Mouse (Mus musculus) intestine, embryonic 15.5 days (tissue): ENCODE results near the gene Zyg11b. TPM values are rescaled to one million over a fixed set of nuclear protein-coding genes. Genes with fewer than 3 reads are reported as not detected.

Source experiments
- ATAC-seq: fragments of 200-750 bp; cut with Nextera tagmentation; 2 replicates; pipeline ENCODE4 v1.8.0; 2017; ENCODE audit warnings: moderate TSS enrichment, moderate library complexity
- H3K27ac ChIP-seq: fragments of 300-500 bp; sonication (generic); 2 replicates; pipeline ENCODE4 v1.5.1; 2015; ENCODE audit warnings: mild to moderate bottlenecking, inconsistent platforms
- H3K27me3 ChIP-seq: fragments of 300-500 bp; sonication (generic); replicated peaks from 2 replicates; pipeline ENCODE4 v1.6.1; 2015; ENCODE audit warnings: inconsistent platforms
- H3K36me3 ChIP-seq: fragments of 300-500 bp; sonication (generic); 2 replicates; pipeline ENCODE4 v1.6.1; 2015; ENCODE audit warnings: inconsistent platforms
- H3K4me1 ChIP-seq: fragments of 300-500 bp; sonication (generic); replicated peaks from 2 replicates; pipeline ENCODE4 v1.6.1; 2015; ENCODE audit warnings: inconsistent platforms
- H3K4me2 ChIP-seq: fragments of 300-500 bp; sonication (generic); replicated peaks from 2 replicates; pipeline ENCODE4 v1.6.1; 2015; ENCODE audit warnings: mild to moderate bottlenecking, inconsistent platforms
- H3K4me3 ChIP-seq: fragments of 300-500 bp; sonication (generic); replicated peaks from 2 replicates; pipeline ENCODE4 v1.5.1; 2015; ENCODE audit warnings: inconsistent platforms
- H3K9ac ChIP-seq: fragments of 300-500 bp; sonication (generic); 2 replicates; pipeline ENCODE4 v1.6.1; 2015; ENCODE audit warnings: inconsistent platforms
- H3K9me3 ChIP-seq: fragments of 300-500 bp; sonication (generic); 2 replicates; pipeline ENCODE4 v1.6.1; 2016; ENCODE audit warnings: inconsistent platforms
- WGBS: fragments of 180-500 bp; shearing (Covaris S2); methylation state at CpG from one replicate; pipeline ENCODE4 v1.1.7; 2015; 5-methylcytosine and 5-hydroxymethylcytosine counted together
- polyA plus RNA-seq: library from polyadenylated mRNA; unstranded; fragments of >200 nt; fragmentation: Nextera tagmentation; extraction: Ambion mirVana; gene quantifications from 2 replicates; pipeline ENCODE4 v1.2.1, GENCODE M21; 2015

Gene Zyg11b
- polyA plus RNA-seq, 1 experiment from 2014 or later: 8.3 TPM

DNA sequence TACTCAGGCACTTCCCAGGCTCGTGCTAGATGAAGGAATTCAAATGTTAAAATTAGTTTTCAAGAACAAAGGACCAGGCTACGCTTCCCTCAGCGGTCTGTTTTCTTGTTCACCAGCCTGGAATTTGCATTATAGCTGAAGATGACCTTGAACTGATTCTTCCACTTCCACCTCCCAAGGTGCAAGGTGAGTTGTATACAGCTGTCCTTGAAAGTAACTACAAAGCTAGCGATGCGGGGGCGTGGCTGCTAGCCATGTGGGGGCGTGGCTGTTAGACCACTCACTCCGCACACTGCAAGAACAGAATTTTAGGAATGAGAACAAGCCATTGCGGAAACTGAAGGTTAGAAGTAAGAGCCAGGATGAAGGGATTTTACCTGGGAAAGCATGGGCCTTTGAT, 81.9 kb downstream of the Zyg11b start:
- ATAC-seq: no peak
- H3K9me3 ChIP-seq: no peaks in the 10 kb centered on the region
- no peak overlapping the region for H3K27ac ChIP-seq
- no peak overlapping the region for H3K9ac ChIP-seq
- no peaks in the 10 kb centered on the region for H3K36me3 ChIP-seq
- WGBS: 15% methylated on average over 9 of the region's 9 CpGs
- H3K4me2 ChIP-seq: peak overlapping the region; percentile 22; the same call in 1 of the 2 replicates
- no peak overlapping the region for H3K4me3 ChIP-seq
- H3K4me1 ChIP-seq: peaks cover 8% of the 10 kb centered on the region; the same call in 1 of the 2 replicates
- H3K27me3 ChIP-seq: peaks cover 13% of the 10 kb centered on the region

DNA sequence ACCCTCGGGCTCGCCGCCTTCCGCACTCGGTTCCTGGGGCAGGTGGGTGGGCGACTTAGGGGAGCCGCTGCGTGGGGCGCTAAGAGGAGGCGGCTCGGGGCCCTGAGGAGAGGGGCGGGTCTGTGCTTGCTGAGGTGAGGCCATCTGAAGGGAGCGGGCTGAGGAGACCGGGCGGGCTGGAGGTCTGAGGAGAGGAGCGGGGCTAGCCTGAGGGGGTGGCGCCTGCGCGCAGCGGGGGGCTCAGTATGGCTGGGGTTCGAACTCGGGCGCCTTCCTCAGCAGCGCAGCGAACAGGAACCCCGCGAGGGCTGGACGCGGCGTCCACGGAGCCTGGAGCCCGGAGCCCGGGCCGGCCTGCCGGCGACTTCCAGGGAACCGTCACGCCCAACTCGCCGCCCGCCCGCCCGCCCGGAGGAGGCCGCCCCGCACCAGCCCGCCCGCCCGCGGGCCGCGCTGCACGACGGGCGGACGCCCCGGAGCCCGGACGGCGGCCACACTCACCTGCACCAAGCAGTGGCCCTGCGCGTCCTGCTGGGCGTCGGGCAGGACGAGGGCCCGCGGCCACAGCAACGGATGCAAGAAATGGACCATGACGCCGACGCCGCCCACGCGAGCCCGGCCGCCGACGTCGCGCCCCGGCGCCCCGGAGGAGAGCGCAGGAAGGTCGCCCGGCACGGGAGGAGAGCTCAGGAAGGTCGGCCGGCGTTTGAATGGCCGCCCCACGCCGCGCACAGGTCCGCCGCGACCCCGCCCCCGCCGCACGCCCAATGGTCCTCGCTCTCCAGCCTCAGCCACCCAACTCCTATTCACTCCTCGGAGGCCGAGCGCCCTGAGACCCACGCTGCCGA, 83.3 kb downstream of the Zyg11b start, which contains the start of gene Zyg11a:
TSS of gene Zyg11a (minus strand) at position 717 of the 848 bp plus-strand sequence.
- Histone ChIP-seq H3K4me2 (peak within 1 kb of the TSS; percentile 85), H3K36me3 (no peaks in the 10 kb centered on the region), H3K4me1 (peaks cover 8% of the 10 kb centered on the region; the same call in 1 of the 2 replicates), H3K9ac (peak within 1 kb of the TSS; percentile 36), H3K9me3 (no peaks in the 10 kb centered on the region), H3K27me3 (peaks cover 13% of the 10 kb centered on the region), H3K27ac (no peak within 1 kb of the TSS), H3K4me3 (peak within 1 kb of the TSS; percentile 50)
- 3% methylated on average over 103 of the region's 107 CpGs for WGBS
- ATAC-seq: peak; percentile 79

DNA sequence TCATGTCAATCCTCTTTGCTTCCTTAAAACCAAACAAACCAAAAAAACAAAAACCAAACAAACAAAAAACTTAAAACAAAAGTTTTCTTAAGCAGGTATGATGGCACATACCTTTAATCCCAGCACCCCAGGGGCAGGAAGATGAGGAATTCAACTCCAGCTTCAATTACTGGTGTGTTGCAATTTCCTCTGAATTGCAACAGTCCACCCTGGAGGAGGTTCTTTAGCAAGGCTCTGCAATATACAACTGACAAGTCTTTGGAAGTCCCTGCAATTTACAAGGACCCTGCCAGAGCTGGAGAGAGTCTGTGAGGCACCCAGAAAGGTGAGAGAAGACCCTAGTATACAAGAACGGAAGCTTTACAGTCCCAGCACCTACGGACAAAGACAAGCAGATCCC, 87.9 kb downstream of the Zyg11b start:
- 83% methylated on average over 2 of the region's 2 CpGs for WGBS
- H3K9ac ChIP-seq: no peak overlapping the region
- no peak overlapping the region for H3K4me2 ChIP-seq

DNA sequence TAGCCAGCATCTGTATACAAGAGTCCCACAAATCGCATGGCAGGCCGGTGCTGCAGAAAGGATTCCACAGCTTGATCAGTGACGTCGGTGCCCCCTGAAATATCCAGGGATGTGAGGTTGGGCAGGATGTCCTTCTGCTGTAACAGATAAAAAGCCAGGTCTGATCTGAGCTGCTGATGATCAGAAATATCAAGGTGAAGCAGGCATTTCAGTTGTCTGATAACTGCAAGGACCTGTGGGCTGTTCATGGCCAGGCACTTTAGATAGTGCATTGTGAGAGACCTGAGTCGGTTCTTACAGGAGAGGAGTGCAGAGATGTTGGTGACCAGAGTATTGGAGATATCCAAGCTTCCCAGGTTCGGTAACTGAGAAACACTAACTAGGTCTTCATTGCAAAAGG, 96.3 kb downstream of the Zyg11b start:
- Histone ChIP-seq H3K4me2 (no peak overlapping the region), H3K9ac (no peak overlapping the region), H3K36me3 (no peaks in the 10 kb centered on the region), H3K4me3 (no peak overlapping the region), H3K9me3 (no peaks in the 10 kb centered on the region), H3K27me3 (no peaks in the 10 kb centered on the region), H3K4me1 (no peaks in the 10 kb centered on the region), H3K27ac (no peak overlapping the region)
- ATAC-seq: no peak
- 89% methylated on average over 6 of the region's 6 CpGs for WGBS

More for the DNA sequence above, 87.9 kb downstream of the Zyg11b start:
- H3K27me3 ChIP-seq: peaks cover 13% of the 10 kb centered on the region
- peaks cover 8% of the 10 kb centered on the region; the same call in 1 of the 2 replicates for H3K4me1 ChIP-seq
- no peak for ATAC-seq
- no peaks in the 10 kb centered on the region for H3K36me3 ChIP-seq
- H3K9me3 ChIP-seq: no peaks in the 10 kb centered on the region
- H3K4me3 ChIP-seq: no peak overlapping the region
- H3K27ac ChIP-seq: no peak overlapping the region

DNA sequence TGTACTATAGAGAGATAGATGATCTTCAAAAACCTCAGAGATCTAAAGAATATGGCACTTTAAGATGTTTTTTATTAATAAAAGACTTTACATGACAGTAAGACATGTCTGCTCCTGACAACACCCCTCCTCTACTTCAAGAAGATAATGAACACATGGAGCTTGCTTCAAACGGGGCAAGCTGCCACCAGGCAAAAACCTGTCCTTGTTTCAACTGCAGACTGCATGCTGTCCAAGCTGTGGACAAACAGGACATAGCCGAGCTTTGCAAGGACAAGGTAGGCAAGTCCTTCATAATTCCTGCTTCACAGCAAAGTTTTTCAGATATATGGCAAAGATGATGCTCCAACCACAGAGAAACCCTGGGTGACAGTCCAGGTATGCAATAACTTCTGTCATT, 101.7 kb downstream of the Zyg11b start:
- Histone ChIP-seq H3K4me3 (no peak overlapping the region), H3K27ac (no peak overlapping the region), H3K4me1 (no peaks in the 10 kb centered on the region; the same call in 1 of the 2 replicates), H3K9me3 (no peaks in the 10 kb centered on the region), H3K36me3 (no peaks in the 10 kb centered on the region), H3K4me2 (no peak overlapping the region), H3K9ac (no peak overlapping the region), H3K27me3 (no peaks in the 10 kb centered on the region)
- WGBS: 68% methylated on average over 2 of the region's 2 CpGs
- ATAC-seq: no peak

DNA sequence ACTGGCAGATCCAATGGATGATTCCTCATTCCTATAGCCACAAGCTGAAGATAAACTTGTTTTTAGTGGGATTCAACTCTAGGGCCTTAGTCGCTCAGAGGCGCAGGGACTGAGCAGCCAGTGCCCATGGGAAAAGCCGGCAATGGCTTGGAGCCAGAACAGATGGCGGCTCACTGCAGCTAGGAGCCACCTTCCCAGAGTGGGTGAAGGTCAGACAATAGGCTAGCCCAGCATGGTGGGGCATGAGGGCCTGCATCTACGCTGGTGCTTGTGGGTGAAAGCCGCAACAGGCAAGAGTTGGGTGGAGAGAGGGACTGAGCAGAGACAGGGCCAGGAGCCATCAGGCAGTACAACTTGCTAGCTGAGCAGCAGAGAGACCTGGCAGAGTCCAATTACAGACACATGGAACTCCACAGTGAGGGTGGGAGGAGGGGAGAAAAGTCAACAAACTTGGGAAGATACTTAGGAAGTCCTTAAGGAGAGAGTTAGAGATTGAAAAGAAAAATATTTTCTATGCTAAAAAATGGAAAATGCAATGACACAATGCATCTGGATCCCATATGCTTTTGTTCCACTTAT, 104.5 kb downstream of the Zyg11b start:
- Histone ChIP-seq H3K36me3 (no peaks in the 10 kb centered on the region), H3K9me3 (no peaks in the 10 kb centered on the region), H3K4me2 (no peak overlapping the region), H3K9ac (no peak overlapping the region), H3K27ac (no peak overlapping the region), H3K4me1 (no peaks in the 10 kb centered on the region; the same call in 1 of the 2 replicates), H3K27me3 (no peaks in the 10 kb centered on the region), H3K4me3 (no peak overlapping the region)
- WGBS: 79% methylated on average over 6 of the region's 6 CpGs
- peak; percentile 28; the same call in 1 of the 2 replicates for ATAC-seq

DNA sequence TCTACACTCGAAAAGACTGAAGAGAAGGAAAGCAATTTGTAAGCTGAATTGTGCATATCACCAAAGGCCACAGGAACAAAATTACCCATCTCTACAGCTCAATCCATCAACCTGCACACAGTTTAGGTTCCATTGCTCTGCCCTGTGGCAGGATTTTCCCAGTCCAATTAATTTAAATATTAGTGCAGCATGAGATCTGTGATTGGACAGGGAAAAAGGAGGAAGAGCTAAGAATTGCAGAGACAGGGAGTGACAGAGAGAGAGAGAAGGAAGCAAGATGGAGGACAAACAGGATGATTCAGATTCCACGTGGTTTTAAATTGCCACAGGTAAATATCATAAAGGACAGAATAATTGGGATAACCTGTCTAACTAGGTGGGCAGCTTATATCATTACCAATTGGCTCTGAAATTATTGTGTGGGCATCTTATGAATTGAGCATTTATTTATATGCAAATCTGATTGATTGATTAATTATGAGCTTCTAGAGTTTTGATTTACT, 108.0 kb downstream of the Zyg11b start:
- Histone ChIP-seq H3K4me1 (no peaks in the 10 kb centered on the region; the same call in 1 of the 2 replicates), H3K4me2 (no peak overlapping the region)

DNA sequence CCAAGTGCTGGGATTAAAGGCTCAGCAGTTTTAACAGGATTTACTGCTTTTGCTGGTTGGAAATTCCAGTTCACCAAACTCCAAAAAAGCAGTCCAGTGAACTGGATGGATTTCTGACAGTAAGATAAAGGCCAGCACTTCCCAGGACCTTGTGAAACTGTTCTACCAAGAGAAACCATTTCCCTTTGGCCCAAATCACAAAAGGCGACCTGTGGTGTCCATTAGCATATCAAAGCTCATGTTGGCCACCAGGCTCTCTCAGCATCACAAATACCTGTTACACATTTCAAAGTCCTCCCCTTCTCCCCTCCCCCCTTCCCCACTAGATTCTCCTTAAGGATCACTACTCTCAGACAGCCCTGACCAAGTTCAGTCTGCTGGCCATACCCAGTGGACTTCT, 118.6 kb downstream of the Zyg11b start:
- no peak overlapping the region for H3K27ac ChIP-seq
- H3K9ac ChIP-seq: no peak overlapping the region
- no peak overlapping the region for H3K4me3 ChIP-seq
- no peaks in the 10 kb centered on the region for H3K27me3 ChIP-seq
- no peaks in the 10 kb centered on the region for H3K9me3 ChIP-seq
- no peak for ATAC-seq
- no peaks in the 10 kb centered on the region for H3K36me3 ChIP-seq
- 67% methylated on average over 1 of the region's 1 CpGs for WGBS
- H3K4me2 ChIP-seq: no peak overlapping the region
- H3K4me1 ChIP-seq: no peaks in the 10 kb centered on the region

More for the DNA sequence above, 108.0 kb downstream of the Zyg11b start:
- Histone ChIP-seq H3K36me3 (no peaks in the 10 kb centered on the region), H3K4me3 (no peak overlapping the region), H3K9me3 (no peaks in the 10 kb centered on the region), H3K9ac (no peak overlapping the region), H3K27ac (no peak overlapping the region), H3K27me3 (no peaks in the 10 kb centered on the region)
- ATAC-seq: no peak
- WGBS: 69% methylated on average over 2 of the region's 2 CpGs

Other genes starting within 250 kb of the Zyg11b start
- 0.95 and 1.1 TPM in 2 replicates for gene Podn, start 204.7 kb downstream of the Zyg11b start, polyA plus RNA-seq
- 292 and 293 TPM in 2 replicates for gene Scp2, start 156.1 kb downstream of the Zyg11b start, polyA plus RNA-seq
- 30.8 and 37.3 TPM in 2 replicates for gene Echdc2, start 135.7 kb downstream of the Zyg11b start, polyA plus RNA-seq
- 0.09 and 0.14 TPM in 2 replicates for gene Zyg11a, start 83.0 kb downstream of the Zyg11b start, polyA plus RNA-seq
- gene Coa7, start 27.0 kb upstream of the Zyg11b start, polyA plus RNA-seq: 65.2 and 65.3 TPM in 2 replicates
- gene Shisal2a, start 82.3 kb upstream of the Zyg11b start, polyA plus RNA-seq: 1.3 and 1.6 TPM in 2 replicates
- 37.5 and 42.6 TPM in 2 replicates for gene Gpx7, start 105.9 kb upstream of the Zyg11b start, polyA plus RNA-seq
- 45.5 and 49.4 TPM in 2 replicates for gene Tut4, start 158.3 kb upstream of the Zyg11b start, polyA plus RNA-seq